Comparison of ENCODE assay signal across 11 mouse cellular contexts in the genomic region with DNA sequence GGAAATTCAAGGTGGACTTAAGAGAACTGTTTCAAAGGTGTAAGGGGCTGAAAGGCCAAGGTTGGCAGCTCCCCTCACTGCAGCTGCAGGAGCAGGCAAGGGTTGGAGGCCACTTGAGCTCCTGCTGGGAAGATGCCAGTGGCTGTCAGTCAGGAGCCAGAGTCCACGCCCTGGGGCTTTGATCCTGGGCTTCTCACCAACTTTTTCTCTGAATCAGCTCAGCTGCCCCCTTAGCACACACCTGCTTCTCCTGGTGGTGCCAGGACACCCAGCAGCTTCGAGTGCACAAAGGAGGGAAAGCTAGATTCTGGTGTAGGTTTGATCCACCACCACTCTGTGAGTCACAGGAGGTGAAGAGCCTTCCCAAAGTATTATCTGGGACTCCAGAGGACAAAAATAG.
A peak's percentile ranks its signal among the peaks of the same experiment; 100 is the strongest.
DNase-seq lines count a peak whose midpoint lies in the region.
"Had no signal": no experiment of that assay in that cellular context is flagged by ENCODE, and none has a peak within 500 bp of the region (broad histone marks: within the 10 kb centered on the region; RNA-seq: fewer than 3 reads in every experiment).

No protein-coding gene starts in this region.

- H3K4me3 ChIP-seq in limb, embryonic 10.5 days: no peak overlapping the region
- H3K4me3 ChIP-seq: embryonic facial prominence, embryonic 13.5 days; liver, embryonic 15.5 days had no signal

- H3K27me3 ChIP-seq in limb, embryonic 10.5 days (ENCODE audit: low read depth, poor library complexity, severe bottlenecking): no peaks in the 10 kb centered on the region
- H3K27me3 ChIP-seq: embryonic facial prominence, embryonic 13.5 days; liver, embryonic 15.5 days had no signal

- H3K36me3 ChIP-seq in limb, embryonic 10.5 days: no peaks in the 10 kb centered on the region
- H3K36me3 ChIP-seq: embryonic facial prominence, embryonic 13.5 days; liver, embryonic 15.5 days had no signal

- peak; percentile 40 for DNase-seq in adrenal gland, postnatal 10 days
- no peak for DNase-seq in adrenal gland, postnatal 4 days (ENCODE audit: low spot score in 2 of 2)
- peak; percentile 49 for DNase-seq in kidney, adult 18-20 months
- DNase-seq in kidney, postnatal 4 days: no peak
- peak; percentile 30 for DNase-seq in gastrocnemius, postnatal 25 days
- DNase-seq in kidney, postnatal 10 days: peak; percentile 11
- DNase-seq in limb, embryonic 10.5 days (ENCODE audit: low spot score): no peak
- DNase-seq in frontal cortex, postnatal 36 days (ENCODE audit: low spot score in 2 of 2): no peak
- DNase-seq: layer of hippocampus, adult 9-11 months had no signal

- H3K27ac ChIP-seq in limb, embryonic 10.5 days: no peak overlapping the region
- H3K27ac ChIP-seq: embryonic facial prominence, embryonic 13.5 days; liver, embryonic 15.5 days had no signal

- 14% methylated on average over 2 of the region's 2 CpGs for WGBS in limb, embryonic 10.5 days

- no peaks in the 10 kb centered on the region for H3K4me1 ChIP-seq in limb, embryonic 10.5 days
- H3K4me1 ChIP-seq: embryonic facial prominence, embryonic 13.5 days; liver, embryonic 15.5 days had no signal

- no peaks in the 10 kb centered on the region for H3K9me3 ChIP-seq in limb, embryonic 10.5 days (replicated peaks)
- H3K9me3 ChIP-seq: embryonic facial prominence, embryonic 13.5 days; liver, embryonic 15.5 days had no signal

Comparison
In these comparisons a context has a peak if more than half of its experiments do, and no peak if none do; other contexts are left out.
1. DNase-seq: peak in adrenal gland, postnatal 10 days (single experiment), kidney, adult 18-20 months (single experiment), gastrocnemius, postnatal 25 days (single experiment) and kidney, postnatal 10 days (single experiment); none in adrenal gland, postnatal 4 days (0 of 2), kidney, postnatal 4 days (0 of 2), limb, embryonic 10.5 days (single experiment) and frontal cortex, postnatal 36 days (0 of 2).